In genomic region chr11:59674013-59674412, GRCm38 (mm10) we compare ENCODE assay signal across 24 mouse cellular contexts. TPM values are rescaled to one million over a fixed set of nuclear protein-coding genes. Genes with fewer than 3 reads are reported as not detected.
DNase-seq lines count a peak whose midpoint lies in the region; ATAC-seq and TF ChIP-seq lines count a peak whose summit lies in the region.
"Had no signal": no experiment of that assay in that cellular context is flagged by ENCODE, and none has a peak within 500 bp of the region (broad histone marks: within the 10 kb centered on the region; RNA-seq: fewer than 3 reads in every experiment).

No protein-coding gene starts in this region.

- DNase-seq in embryonic facial prominence, embryonic 11.5 days (ENCODE audit: low spot score) = peak; percentile 29
- DNase-seq in embryonic facial prominence, embryonic 10.5 days (ENCODE audit: low spot score) = no peak
- peak; percentile 22 for DNase-seq in brain, adult 2 months (ENCODE audit: low read depth, low spot score)
- DNase-seq: adrenal gland, adult 8-10 months; adrenal gland, postnatal 14 days; adrenal gland, postnatal 36 days; B cell, adult 2 months; cerebellum, adult 11 months; cerebellum, adult 8-10 months; cerebellum, adult 9-11 months; cerebellum, postnatal 14 days; cerebellum, postnatal 36 days; embryo, embryonic 11 days; forebrain, postnatal 0 days had no signal

- H3K4me2 ChIP-seq in embryonic facial prominence, embryonic 11.5 days (ENCODE audit: low read depth, low read length) = no peak overlapping the region
- H3K4me2 ChIP-seq in myocyte (ENCODE audit: low read depth) = no peak overlapping the region
- H3K4me2 ChIP-seq in forebrain, embryonic 15.5 days (replicated peaks) = no peak overlapping the region
- H3K4me2 ChIP-seq: embryonic facial prominence, embryonic 13.5 days; forebrain, embryonic 12.5 days had no signal

- no peaks in the 10 kb centered on the region for H3K27me3 ChIP-seq in embryonic facial prominence, embryonic 11.5 days (ENCODE audit: control insufficient read depth, insufficient read depth, low read length)
- H3K27me3 ChIP-seq in embryonic facial prominence, embryonic 10.5 days (replicated peaks; ENCODE audit: low read depth, poor library complexity, severe bottlenecking) = no peaks in the 10 kb centered on the region
- no peaks in the 10 kb centered on the region for H3K27me3 ChIP-seq in myocyte (ENCODE audit: control insufficient read depth, insufficient read depth, insufficient read length)
- H3K27me3 ChIP-seq in forebrain, embryonic 15.5 days = no peaks in the 10 kb centered on the region
- H3K27me3 ChIP-seq: CH12.LX; embryonic facial prominence, embryonic 13.5 days; forebrain, embryonic 12.5 days; Patski had no signal

- H3K9ac ChIP-seq in embryonic facial prominence, embryonic 11.5 days (replicated peaks; ENCODE audit: low read length) = no peak overlapping the region
- H3K9ac ChIP-seq in forebrain, embryonic 15.5 days (replicated peaks) = no peak overlapping the region
- H3K9ac ChIP-seq: embryonic facial prominence, embryonic 13.5 days; forebrain, embryonic 12.5 days; forebrain, postnatal 0 days had no signal

- no peaks in the 10 kb centered on the region for H3K9me3 ChIP-seq in embryonic facial prominence, embryonic 11.5 days (replicated peaks; ENCODE audit: control insufficient read depth, low read length)
- H3K9me3 ChIP-seq in embryonic facial prominence, embryonic 10.5 days = no peaks in the 10 kb centered on the region
- no peaks in the 10 kb centered on the region for H3K9me3 ChIP-seq in forebrain, embryonic 15.5 days
- H3K9me3 ChIP-seq: embryonic facial prominence, embryonic 13.5 days; forebrain, embryonic 12.5 days; G1E had no signal

- no peak overlapping the region for H3ac ChIP-seq in myocyte (ENCODE audit: control insufficient read depth, insufficient read length)

- no peak overlapping the region for H3K4me3 ChIP-seq in embryonic facial prominence, embryonic 11.5 days (ENCODE audit: low read depth, low read length)
- no peak overlapping the region for H3K4me3 ChIP-seq in embryonic facial prominence, embryonic 10.5 days
- H3K4me3 ChIP-seq in myocyte = no peak overlapping the region
- H3K4me3 ChIP-seq in forebrain, embryonic 15.5 days = no peak overlapping the region
- H3K4me3 ChIP-seq: embryonic facial prominence, embryonic 13.5 days; forebrain, embryonic 12.5 days had no signal

- no peak overlapping the region for H3K27ac ChIP-seq in embryonic facial prominence, embryonic 11.5 days (replicated peaks; ENCODE audit: low read depth, low read length)
- no peak overlapping the region for H3K27ac ChIP-seq in embryonic facial prominence, embryonic 10.5 days (replicated peaks)
- H3K27ac ChIP-seq in forebrain, embryonic 15.5 days (replicated peaks) = no peak overlapping the region
- H3K27ac ChIP-seq: embryonic facial prominence, embryonic 13.5 days; forebrain, embryonic 12.5 days had no signal

- peaks cover 100% of the 10 kb centered on the region for H3K79me2 ChIP-seq in myocyte (ENCODE audit: control insufficient read depth, insufficient read depth)

- TF ChIP-seq POLR2A in myocyte (IDR thresholded peaks at IDR 0.05; ENCODE audit: insufficient read length, low read depth) = no peak

- WGBS in embryonic facial prominence, embryonic 11.5 days = 61% methylated on average over 3 of the region's 3 CpGs
- WGBS in embryonic facial prominence, embryonic 10.5 days = 71% methylated on average over 3 of the region's 3 CpGs
- 94% methylated on average over 3 of the region's 3 CpGs for WGBS in forebrain, embryonic 15.5 days

- no peak for ATAC-seq in embryonic facial prominence, embryonic 11.5 days (replicated peaks; ENCODE audit: insufficient number of reproducible peaks, low FRiP score, low TSS enrichment, low read depth)
- ATAC-seq in forebrain, embryonic 15.5 days (replicated peaks) = no peak
- ATAC-seq: activated CD4-positive, CD25-positive, alpha-beta regulatory T cell, adult 4 months; CD4-positive, CD25-positive, alpha-beta regulatory T cell, adult 4 months; forebrain, embryonic 14.5 days; forebrain, postnatal 0 days; Patski had no signal

- H3K36me3 ChIP-seq in embryonic facial prominence, embryonic 11.5 days (replicated peaks; ENCODE audit: control insufficient read depth, insufficient read depth, low read depth, low read length) = no peaks in the 10 kb centered on the region
- peaks cover 25% of the 10 kb centered on the region for H3K36me3 ChIP-seq in embryonic facial prominence, embryonic 10.5 days (replicated peaks)
- no peaks in the 10 kb centered on the region for H3K36me3 ChIP-seq in myocyte (ENCODE audit: control insufficient read depth, insufficient read depth)
- H3K36me3 ChIP-seq in forebrain, embryonic 15.5 days = no peaks in the 10 kb centered on the region
- H3K36me3 ChIP-seq: forebrain, embryonic 12.5 days had no signal

- no peaks in the 10 kb centered on the region for H3K4me1 ChIP-seq in embryonic facial prominence, embryonic 11.5 days (ENCODE audit: control insufficient read depth, insufficient read depth, low read length)
- H3K4me1 ChIP-seq in embryonic facial prominence, embryonic 10.5 days = peaks cover 21% of the 10 kb centered on the region
- H3K4me1 ChIP-seq in forebrain, embryonic 15.5 days = peaks cover 21% of the 10 kb centered on the region

TF ChIP-seq in myocyte, 11 proteins besides CTCF, POLR2A, EP300 and RAD21:
- TF ChIP-seq MYOD1 (IDR thresholded peaks at IDR 0.05; ENCODE audit: control insufficient read depth in 1 of 3, insufficient read length in 2 of 3, low read depth in 2 of 3) = peak; percentile 18 to 64 (median 38)
- TF ChIP-seq TCF3 (IDR thresholded peaks at IDR 0.05; ENCODE audit: insufficient read length, low read depth) = no peak
- TF ChIP-seq MYOG (IDR thresholded peaks at IDR 0.05; ENCODE audit: control insufficient read depth in 1 of 3, insufficient read depth in 1 of 3, insufficient read length in 2 of 3, low read depth in 2 of 3) = peak in 1 of 3 experiments; percentile 57

RNA-seq across cellular contexts. Expression of gene Mprip, which starts 12.9 kb away (rescaled TPM):
- 63.9 and 64.8 TPM in 2 replicates for polyA plus RNA-seq in embryonic facial prominence, embryonic 11.5 days (2014; fragmentation: Nextera tagmentation; extraction: Ambion mirVana)
- polyA plus RNA-seq in embryonic facial prominence, embryonic 10.5 days (2016; fragmentation: Nextera tagmentation; extraction: Ambion mirVana) = 40.8 and 49.9 TPM in 2 replicates
- polyA plus RNA-seq in myocyte (2012; fragmentation: generic; extraction: Trizol) = 191 TPM
- polyA plus RNA-seq in forebrain, embryonic 15.5 days (2015; fragmentation: Nextera tagmentation; extraction: Ambion mirVana) = 77.4 and 92.9 TPM in 2 replicates
